Mouse (Mus musculus) kidney, adult 18-20 months (tissue): ENCODE measurements at regions not wholly inside any gene's neighbourhood (a gene's known extent, or its start where the extent isn't known, plus 50 kb on each side); places are given as distances from the start of the nearest gene placed in this dataset.
A peak's percentile ranks its signal among the peaks of the same experiment; 100 is the strongest.

Experiments used
- DNase-seq: peaks from one replicate; pipeline ENCODE4 v3.0.0; 2021

- no peak for DNase-seq
These were observed 59.1 kb upstream of the Npvf start for GRCm38 (mm10) chr6:50713297-50713696.

- DNase-seq: no peak
These were observed 64.4 kb upstream of the Npvf start for GRCm38 (mm10) chr6:50718631-50719030.

DNA sequence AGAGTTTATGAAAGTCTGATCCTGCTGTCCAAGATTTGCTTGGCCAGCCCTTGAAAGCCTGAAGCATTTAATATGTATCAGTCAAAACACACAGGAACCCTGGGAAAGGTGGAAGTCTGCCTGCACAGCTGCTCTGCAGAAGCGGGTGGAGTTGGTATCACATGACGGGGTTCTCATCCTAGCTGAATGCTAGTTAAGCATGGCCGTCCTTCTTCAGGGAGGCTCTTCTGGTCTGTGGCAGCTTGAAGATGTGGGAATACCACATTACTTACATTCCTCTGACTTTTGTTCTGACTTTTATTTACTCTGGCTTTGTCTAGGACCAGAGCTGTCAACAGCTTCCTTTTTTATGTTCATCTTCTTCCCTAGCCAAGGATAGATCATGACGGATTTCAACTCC is 66.1 kb upstream of the Npvf start:
- no peak for DNase-seq

DNA sequence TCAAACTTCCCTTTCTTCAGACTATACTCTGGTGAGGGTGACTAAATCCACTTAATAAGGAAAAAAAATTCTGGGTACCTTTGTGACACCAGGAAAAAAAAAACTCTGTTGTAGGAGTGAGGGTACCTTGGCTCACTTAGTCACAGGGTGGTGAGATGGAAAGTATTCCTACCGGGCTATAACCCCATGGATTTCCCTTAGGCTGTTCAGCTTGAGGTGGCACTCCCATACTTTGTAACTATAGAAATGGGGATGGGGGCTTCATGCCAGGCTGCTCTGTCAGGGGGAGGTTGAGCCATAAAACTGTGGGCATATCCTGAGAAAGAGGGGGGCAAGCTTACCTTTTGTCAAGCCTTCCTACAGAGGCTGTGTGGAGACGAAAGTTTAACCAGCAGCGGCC is 71.4 kb upstream of the Npvf start:
- DNase-seq: no peak

- DNase-seq: no peak
These were observed 71.9 kb upstream of the Npvf start for GRCm38 (mm10) chr6:50726166-50726591.

- no peak for DNase-seq
These were observed 76.8 kb upstream of the Npvf start for GRCm38 (mm10) chr6:50730744-50731718.

DNA sequence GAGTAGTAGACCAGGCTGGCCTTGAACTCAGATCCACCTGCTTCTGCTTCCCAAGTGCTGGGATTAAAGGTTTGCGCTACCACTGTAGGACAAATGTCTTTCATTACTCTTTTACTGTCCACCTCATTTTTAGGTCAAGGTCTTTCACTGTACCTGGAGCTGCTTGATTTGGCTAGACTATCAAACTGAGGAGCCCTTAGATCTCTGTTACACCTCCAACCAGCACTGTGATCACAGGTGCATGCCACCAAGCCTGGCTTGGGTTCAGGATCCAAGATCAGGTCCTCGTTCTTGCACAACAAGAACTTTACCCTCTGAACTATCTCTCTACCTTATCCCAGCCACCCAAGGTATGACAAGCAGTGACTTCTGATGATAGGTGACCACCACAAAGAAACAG is 80.5 kb upstream of the Npvf start:
- DNase-seq: no peak

GRCm38 (mm10) chr6:50735825-50736224 is 81.6 kb upstream of the Npvf start:
- no peak for DNase-seq

GRCm38 (mm10) chr6:50742009-50742408 is 87.8 kb upstream of the Npvf start:
- no peak for DNase-seq

GRCm38 (mm10) chr6:50744462-50745166 is 90.4 kb upstream of the Npvf start:
- no peak for DNase-seq

GRCm38 (mm10) chr6:50753151-50753550 is 98.9 kb upstream of the Npvf start:
- DNase-seq: no peak

DNA sequence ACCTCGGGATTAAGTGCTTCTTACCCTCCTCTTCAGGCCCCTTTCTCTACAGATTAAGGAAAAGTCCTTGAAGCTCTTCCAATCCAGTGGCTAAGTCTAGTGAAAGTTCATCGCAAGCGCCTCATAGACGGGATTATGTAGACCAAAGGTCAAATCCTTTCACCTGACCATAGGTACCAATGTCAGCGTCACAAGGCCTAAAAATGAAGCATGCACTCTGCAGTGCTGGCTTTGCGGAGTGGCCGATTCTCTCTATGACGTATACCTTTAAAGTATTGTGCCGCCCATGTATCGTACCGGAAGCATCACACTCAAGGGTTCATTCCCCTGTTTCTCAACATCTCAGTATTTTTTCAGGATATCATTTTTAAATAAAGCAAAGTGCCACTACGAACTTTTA is 100.5 kb upstream of the Npvf start:
- DNase-seq: no peak

DNA sequence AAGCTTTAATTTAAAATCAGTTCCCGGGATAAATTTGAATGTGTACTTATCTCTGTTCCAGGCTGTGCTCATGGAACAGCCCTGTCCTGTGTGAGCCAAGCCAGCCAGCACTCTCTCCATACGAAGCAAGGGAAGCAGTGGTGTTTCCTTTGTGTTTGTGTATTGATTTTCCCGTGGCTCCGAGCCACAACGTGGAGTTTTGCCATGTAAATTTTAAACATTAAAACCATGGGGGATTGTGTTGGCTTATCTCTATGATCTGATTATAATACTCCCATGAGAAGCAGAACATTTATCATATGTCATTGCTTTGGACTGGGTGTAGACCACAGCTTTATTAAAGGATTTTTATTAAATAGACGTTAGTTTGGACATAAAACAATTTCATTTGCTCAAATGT is 106.1 kb upstream of the Npvf start:
- DNase-seq: no peak

DNA sequence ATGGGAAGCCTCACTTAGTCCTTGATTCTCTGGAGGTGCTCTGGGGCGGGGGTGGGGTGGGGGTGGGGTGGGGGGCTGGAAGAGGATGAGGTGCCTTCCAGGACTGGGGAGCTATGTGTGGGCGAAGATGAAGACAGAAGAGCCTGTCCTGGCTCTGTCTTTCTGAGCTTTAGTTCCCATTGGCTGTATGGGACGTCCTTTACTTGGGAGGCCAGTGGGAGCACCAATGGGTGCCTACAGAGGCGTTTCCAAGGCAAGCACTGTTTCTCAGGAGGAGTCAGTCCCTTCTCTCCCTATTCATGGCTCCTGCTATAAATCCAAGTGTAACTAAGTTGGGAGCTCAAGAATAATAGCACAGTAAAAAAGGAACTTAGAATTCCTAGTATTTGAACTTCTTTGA is 108.9 kb upstream of the Npvf start:
- DNase-seq: peak; percentile 3

- no peak for DNase-seq
These were observed 112.2 kb upstream of the Npvf start for GRCm38 (mm10) chr6:50766442-50766915.

- DNase-seq: no peak
These were observed 112.9 kb upstream of the Npvf start for GRCm38 (mm10) chr6:50767126-50767525.

- no peak for DNase-seq
These were observed 113.6 kb upstream of the Npvf start for GRCm38 (mm10) chr6:50767827-50768226.

- no peak for DNase-seq
These were observed 114.9 kb upstream of the Npvf start for GRCm38 (mm10) chr6:50769101-50769500.

GRCm38 (mm10) chr6:50770481-50770880 is 116.2 kb upstream of the Npvf start:
- no peak for DNase-seq

DNA sequence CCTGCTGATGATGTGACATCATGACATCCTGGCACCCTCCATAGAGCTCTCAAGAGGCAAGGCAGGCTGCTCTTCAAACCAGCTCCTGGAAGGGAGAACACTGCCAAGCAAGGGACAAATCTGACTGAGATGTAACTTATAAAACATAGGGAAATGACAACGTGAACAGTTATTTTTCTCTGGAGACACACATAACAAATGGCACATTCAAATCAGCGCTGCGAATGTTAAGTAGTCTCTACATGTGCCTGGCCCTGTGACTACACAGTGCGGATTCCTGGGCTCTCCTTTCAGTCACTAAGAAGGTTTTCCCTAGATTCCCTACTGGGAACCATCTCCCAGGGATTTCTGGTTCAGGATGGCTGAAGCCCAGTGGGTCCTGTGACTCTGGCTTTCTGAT is 121.4 kb upstream of the Npvf start:
- DNase-seq: no peak

DNA sequence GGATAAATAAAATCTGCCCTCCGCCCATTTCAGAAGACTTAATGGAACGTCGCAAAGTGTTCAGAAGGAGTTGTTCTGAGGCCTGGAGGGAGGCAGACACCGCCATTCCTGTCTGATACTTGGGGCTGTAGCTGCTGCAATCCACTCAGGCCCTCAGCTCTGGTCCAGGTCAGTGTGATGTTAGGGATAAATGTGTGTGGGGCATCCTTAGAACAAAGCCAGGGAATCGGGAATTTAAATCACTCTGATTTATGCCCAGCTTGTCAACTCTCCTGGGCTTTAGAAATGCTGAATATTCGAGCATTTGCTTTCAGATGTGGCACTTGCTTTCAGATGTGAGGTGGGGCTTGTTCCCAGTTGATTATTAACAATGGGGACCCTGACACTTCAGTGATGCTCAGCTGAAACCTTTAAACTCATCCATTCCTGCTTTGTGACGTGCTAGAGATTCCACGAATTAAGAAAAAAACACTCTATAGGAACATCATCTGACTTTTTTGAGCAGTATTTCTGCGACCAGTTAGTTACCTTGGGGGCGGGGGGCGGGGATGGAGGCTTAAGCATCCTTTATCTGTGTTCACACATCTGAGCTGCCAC is 122.1 kb upstream of the Npvf start:
- DNase-seq: no peak

- DNase-seq: no peak
These were observed 122.8 kb upstream of the Npvf start for GRCm38 (mm10) chr6:50776931-50777495.

- no peak for DNase-seq
These were observed 123.6 kb upstream of the Npvf start for GRCm38 (mm10) chr6:50777827-50778226.
